Mouse (Mus musculus) myocyte (in vitro differentiated cells): ENCODE results near the gene Poc5.

Experiments
- E2F4 ChIP-seq: IDR thresholded peaks from one replicate; pipeline ENCODE4 v1.6.1; 2011; ENCODE audit warnings: mild to moderate bottlenecking, control low read depth, moderate library complexity; ENCODE audit not compliant: insufficient read depth
- MYOD1 ChIP-seq, 3 experiments: IDR thresholded peaks; one replicate each; pipeline ENCODE4 v1.6.1; 2011; ENCODE audit warnings: control low read depth in 2 of 3, low read depth in 2 of 3, mild to moderate bottlenecking in 2 of 3, moderate library complexity in 1 of 3; ENCODE audit not compliant: insufficient read length in 2 of 3, control insufficient read depth in 1 of 3
- MYOG ChIP-seq, 3 experiments: IDR thresholded peaks; one replicate each; pipeline ENCODE4 v1.6.1; 2011; ENCODE audit warnings: control low read depth in 2 of 3, low read depth in 2 of 3, mild to moderate bottlenecking in 2 of 3; ENCODE audit not compliant: insufficient read length in 2 of 3, control insufficient read depth in 1 of 3, insufficient read depth in 1 of 3
- POLR2A ChIP-seq: IDR thresholded peaks from one replicate; pipeline ENCODE4 v1.6.1; 2011; ENCODE audit warnings: low read depth, mild to moderate bottlenecking, control low read depth, moderate library complexity; ENCODE audit not compliant: insufficient read length
- POLR2AphosphoS2 ChIP-seq: IDR thresholded peaks from one replicate; pipeline ENCODE4 v1.6.1; 2011; ENCODE audit warnings: low read depth, control low read depth; ENCODE audit not compliant: insufficient read length
- TCF12 ChIP-seq: IDR thresholded peaks from one replicate; pipeline ENCODE4 v1.6.1; 2011; ENCODE audit warnings: mild to moderate bottlenecking, control low read depth; ENCODE audit not compliant: poor library complexity, insufficient read depth, severe bottlenecking
- USF1 ChIP-seq: IDR thresholded peaks from one replicate; pipeline ENCODE4 v1.6.1; 2011; ENCODE audit warnings: low read depth, mild to moderate bottlenecking, control low read depth, moderate library complexity

DNA sequence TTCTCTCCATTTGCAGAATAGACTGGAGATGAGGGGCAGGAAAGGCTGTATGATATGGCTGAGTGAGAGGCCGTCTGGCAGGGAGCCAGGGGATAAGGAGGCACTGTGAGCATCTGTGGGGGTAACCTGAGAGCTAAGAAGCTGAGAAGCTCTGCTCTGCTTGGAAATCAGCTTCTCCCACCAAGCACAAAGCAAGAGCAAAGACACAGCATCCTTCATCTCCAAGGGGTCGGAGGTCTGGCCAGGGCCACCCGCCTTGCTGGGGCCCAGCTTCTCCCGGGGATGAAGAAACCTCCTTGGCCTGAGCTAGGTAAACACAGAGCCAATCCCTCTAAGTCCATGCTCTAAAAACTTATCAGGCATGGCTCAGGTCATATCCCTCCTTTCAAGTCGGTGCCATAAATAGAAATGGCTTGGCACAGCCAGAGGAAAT is 46.8 kb downstream of the Poc5 start:
- no peak for TF ChIP-seq E2F4
- no peak for TF ChIP-seq POLR2AphosphoS2
- no peak for TF ChIP-seq TCF12
- no peak for TF ChIP-seq POLR2A
- no peak for TF ChIP-seq USF1
- no peak for TF ChIP-seq MYOG (IDR thresholded peaks at IDR 0.05; ENCODE audit: control insufficient read depth in 1 of 3, insufficient read depth in 1 of 3, insufficient read length in 2 of 3, low read depth in 2 of 3)
- TF ChIP-seq MYOD1 (IDR thresholded peaks at IDR 0.05; ENCODE audit: control insufficient read depth in 1 of 3, insufficient read length in 2 of 3, low read depth in 2 of 3): no peak
